Mouse (Mus musculus): ENCODE data around the gene Eml6. TPM values are rescaled to one million over a fixed set of nuclear protein-coding genes. Genes with fewer than 3 reads are reported as not detected.
"Not testable (repeated sequence)": the region's sequence is repeated elsewhere in the genome, so short reads cannot be mapped to it uniquely, and the experiment has no call there.

The Eml6 gene
- polyA plus RNA-seq, 1 experiment: 39.6 TPM

DNA sequence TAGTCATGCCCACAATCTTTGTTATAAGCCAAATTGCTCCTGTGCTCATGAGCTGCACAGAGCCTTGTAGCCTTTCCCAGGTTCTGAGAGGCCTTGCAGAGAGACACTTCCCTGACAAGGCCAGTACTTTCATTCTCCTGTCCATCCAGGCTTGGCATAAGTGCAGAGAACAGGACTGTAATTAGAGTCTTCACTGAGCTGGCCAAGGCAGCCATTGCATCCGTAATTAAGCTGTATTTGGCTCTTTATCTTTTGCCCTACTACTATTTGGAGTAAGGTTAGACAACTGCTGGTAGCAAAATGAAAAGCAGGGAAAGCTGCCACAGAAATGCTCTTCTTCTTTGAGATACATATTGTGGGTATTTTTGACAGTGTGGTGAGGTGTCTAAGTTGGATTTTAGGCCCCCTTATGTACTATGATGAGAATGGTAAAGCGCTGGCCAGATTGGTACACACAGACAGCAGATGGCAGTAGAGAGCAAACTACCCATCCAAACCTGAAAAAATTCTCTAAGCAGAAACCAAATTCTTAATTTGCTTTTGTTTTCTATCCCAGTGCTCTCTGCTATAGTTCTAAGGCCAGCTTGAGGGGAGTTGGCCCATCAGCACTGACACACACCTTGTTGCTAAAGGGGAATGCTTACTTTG is 164.0 kb downstream of the Eml6 start:
- peak in 1 of 2 experiments; percentile 76 for DNase-seq (ENCODE audit: extremely low spot score in 1 of 2, low spot score in 1 of 2)

DNA sequence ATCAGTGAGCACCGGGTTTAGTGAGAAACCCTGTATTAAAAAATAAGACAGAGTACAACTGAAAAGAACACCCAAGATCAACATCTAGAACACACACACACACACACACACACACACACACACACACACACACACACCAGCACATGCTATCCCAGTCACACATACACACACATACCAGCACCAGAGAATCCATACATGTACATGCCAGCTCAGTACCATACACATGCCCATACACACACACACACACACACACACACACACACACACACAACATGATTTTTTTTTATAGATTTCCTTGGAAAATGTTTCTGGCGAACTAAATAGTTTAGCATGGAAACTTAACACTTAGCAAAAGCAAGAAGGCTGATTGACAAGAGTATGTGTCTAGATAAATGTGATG is 164.8 kb downstream of the Eml6 start:
- no peak for DNase-seq (ENCODE audit: extremely low spot score in 1 of 2, low spot score in 1 of 2)

DNA sequence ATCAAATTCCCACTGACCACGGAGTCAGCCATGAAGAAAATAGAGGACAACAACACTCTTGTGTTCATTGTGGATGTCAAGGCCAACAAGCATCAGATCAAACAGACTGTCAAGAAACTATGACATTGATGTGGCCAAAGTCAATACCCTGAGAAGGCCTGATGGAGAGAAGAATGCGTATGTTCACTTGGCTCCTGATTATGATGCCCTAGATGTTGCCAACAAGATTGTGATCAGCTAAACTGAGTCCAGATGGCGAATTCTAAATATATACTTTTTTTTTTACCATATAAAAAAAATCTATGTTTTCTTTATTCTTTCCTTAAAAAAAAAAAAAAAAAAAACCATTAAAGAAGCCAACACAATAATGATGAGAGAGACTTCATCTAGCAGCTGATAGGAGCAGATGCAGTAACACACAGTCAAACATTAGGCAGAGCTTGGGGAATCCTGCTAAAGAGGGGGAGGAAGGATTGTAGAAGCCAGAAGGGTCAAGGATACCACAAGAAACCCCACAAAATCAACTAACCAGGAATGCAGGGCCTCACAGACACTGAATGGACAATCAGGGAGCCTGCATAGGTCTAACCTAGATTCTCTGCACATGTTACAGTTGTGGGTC is 185.1 kb downstream of the Eml6 start:
- DNase-seq (ENCODE audit: extremely low spot score in 1 of 2, low spot score in 1 of 2): no peak

- no peak for DNase-seq (ENCODE audit: extremely low spot score in 1 of 2, low spot score in 1 of 2)
Measured at GRCm38 (mm10) chr11:29839781-29840180, 186.1 kb downstream of the Eml6 start.

- no peak for DNase-seq (ENCODE audit: extremely low spot score in 1 of 2, low spot score in 1 of 2)
Measured at GRCm38 (mm10) chr11:29837066-29837465, 188.8 kb downstream of the Eml6 start.

- DNase-seq (ENCODE audit: extremely low spot score in 1 of 2, low spot score in 1 of 2): no peak
Measured at GRCm38 (mm10) chr11:29827729-29828128, 198.1 kb downstream of the Eml6 start.

DNA sequence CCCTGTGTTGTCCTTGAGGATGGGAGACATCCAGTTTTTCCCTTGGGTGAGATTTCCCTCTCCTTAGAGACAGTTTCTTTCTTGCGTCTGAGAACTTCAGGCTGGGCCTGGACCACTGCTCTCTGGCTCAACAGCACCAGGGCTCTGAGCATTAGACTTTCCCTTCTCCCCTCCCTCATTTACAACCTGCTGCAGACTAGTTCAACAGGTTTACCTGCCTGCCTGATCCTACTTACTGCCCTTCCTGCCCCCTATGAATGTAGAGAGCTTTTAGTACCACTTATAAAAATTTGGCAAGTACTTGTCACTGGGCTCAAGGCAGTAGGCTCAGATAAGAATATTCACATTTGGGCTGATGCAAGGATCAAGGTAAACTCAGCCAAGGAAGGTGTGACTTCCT is 199.8 kb downstream of the Eml6 start:
- no peak for DNase-seq (ENCODE audit: extremely low spot score in 1 of 2, low spot score in 1 of 2)

DNA sequence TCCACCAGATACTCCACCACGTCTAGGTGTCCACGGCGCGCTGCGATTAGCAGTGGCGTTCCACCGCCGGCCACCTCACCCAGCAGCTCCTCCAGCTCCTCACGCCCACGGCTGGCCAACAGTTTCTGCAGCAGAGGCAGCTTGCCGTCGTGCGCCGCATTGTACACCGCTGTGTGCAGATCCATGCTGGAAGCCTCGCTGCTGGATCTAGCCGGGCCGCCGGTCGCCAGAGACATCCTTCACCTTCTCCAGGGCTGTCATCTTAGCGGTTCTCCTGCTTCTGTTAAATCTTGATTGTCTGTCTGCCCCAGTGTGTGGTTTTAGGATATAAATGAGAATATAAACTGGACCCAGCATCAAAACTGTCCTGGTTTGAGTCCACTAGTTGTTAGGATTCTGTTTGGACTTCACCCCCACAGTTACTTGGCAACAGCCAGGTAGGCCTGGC is 200.5 kb downstream of the Eml6 start, which contains the start of gene 4931440F15Rik:
TSS of gene 4931440F15Rik (minus strand) at position 398 of the 448 bp plus-strand sequence.
- DNase-seq (ENCODE audit: extremely low spot score in 1 of 2, low spot score in 1 of 2): not testable (repeated sequence)

GRCm38 (mm10) chr11:29824474-29825270 is 201.2 kb downstream of the Eml6 start:
- not testable (repeated sequence) for DNase-seq (ENCODE audit: extremely low spot score in 1 of 2, low spot score in 1 of 2)

DNA sequence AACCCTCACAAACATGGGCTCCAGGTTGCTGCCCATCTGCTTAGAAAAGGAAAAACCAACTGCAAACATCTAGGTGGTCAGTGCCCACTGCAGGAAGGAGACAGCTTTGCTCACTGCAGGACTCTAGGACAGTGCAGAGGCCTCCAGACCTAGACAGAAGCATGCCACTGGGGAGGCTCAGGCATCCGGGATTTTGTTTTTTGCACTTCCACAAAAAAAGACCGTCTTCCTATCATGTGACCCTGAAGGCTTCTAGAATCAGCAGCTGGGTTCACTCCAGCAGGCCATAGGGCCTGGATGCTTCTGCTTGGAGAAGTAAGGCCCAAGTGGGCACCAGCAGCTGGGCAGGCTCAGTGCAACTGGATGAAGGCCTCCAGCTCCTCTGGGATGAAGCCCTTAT is 202.7 kb downstream of the Eml6 start:
- DNase-seq (ENCODE audit: extremely low spot score in 1 of 2, low spot score in 1 of 2): no peak

GRCm38 (mm10) chr11:29815670-29816069 is 210.2 kb downstream of the Eml6 start:
- no peak for DNase-seq (ENCODE audit: extremely low spot score in 1 of 2, low spot score in 1 of 2)

GRCm38 (mm10) chr11:29815261-29815660 is 210.6 kb downstream of the Eml6 start:
- DNase-seq (ENCODE audit: extremely low spot score in 1 of 2, low spot score in 1 of 2): no peak

- DNase-seq (ENCODE audit: extremely low spot score in 1 of 2, low spot score in 1 of 2): no peak
Measured at GRCm38 (mm10) chr11:29813267-29813666, 212.6 kb downstream of the Eml6 start.

GRCm38 (mm10) chr11:29812475-29812874 is 213.4 kb downstream of the Eml6 start:
- DNase-seq (ENCODE audit: extremely low spot score in 1 of 2, low spot score in 1 of 2): no peak

DNA sequence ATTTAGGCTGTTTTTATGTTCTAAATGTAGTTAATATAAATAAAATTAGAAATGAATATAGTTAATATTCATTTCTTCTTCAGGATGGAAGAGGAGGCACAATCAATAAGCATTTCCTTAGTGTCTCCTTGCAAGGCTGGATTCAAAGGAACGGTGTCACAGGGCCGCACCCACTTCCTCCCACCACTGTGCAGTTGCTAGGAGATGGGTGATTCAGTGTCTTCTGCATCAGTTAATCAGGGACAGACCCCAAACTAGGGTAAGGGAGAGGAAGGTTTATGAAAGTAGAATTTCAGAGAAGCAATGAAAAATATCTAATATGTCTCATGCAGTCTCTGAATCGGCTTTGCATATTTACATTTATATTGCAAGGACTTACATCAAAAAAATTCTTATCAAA is 215.5 kb downstream of the Eml6 start:
- DNase-seq (ENCODE audit: extremely low spot score in 1 of 2, low spot score in 1 of 2): peak in 1 of 2 experiments; percentile 58

GRCm38 (mm10) chr11:29808981-29809589 is 216.7 kb downstream of the Eml6 start:
- DNase-seq (ENCODE audit: extremely low spot score in 1 of 2, low spot score in 1 of 2): peak in 1 of 2 experiments; percentile 45

GRCm38 (mm10) chr11:29808173-29808980 is 217.5 kb downstream of the Eml6 start:
- peak in 1 of 2 experiments; percentile 33 for DNase-seq (ENCODE audit: extremely low spot score in 1 of 2, low spot score in 1 of 2)

- no peak for DNase-seq (ENCODE audit: extremely low spot score in 1 of 2, low spot score in 1 of 2)
Measured at GRCm38 (mm10) chr11:29807325-29807724, 218.5 kb downstream of the Eml6 start.

- no peak for DNase-seq (ENCODE audit: extremely low spot score in 1 of 2, low spot score in 1 of 2)
Measured at GRCm38 (mm10) chr11:29801432-29802427, 224.1 kb downstream of the Eml6 start.
